Mouse (Mus musculus) MEL (cell line): ENCODE results near the gene Apc2. TPM values are rescaled to one million over a fixed set of nuclear protein-coding genes. Genes with fewer than 3 reads are reported as not detected.

Experiments used
- DNase-seq: peaks from one replicate; pipeline ENCODE4 v3.0.0; 2011; ENCODE audit warnings: low read depth, low spot score
- H3K27ac ChIP-seq: 2 replicates; pipeline ENCODE4 v1.5.1; 2012; ENCODE audit warnings: low read depth, mild to moderate bottlenecking, control low read depth, low read length, moderate library complexity; ENCODE audit not compliant: control insufficient read depth
- H3K27me3 ChIP-seq, 2 experiments: fragments of 150-350 bp in 1 of 2; sonication (generic) in 1 of 2; 2 replicates each; pipeline ENCODE4 v1.6.1; 2012; ENCODE audit warnings: low read length in 2 of 2, mild to moderate bottlenecking in 2 of 2, improper control_type of control experiment in 1 of 2, moderate library complexity in 1 of 2; ENCODE audit not compliant: insufficient read depth in 2 of 2, control insufficient read depth in 1 of 2
- H3K36me3 ChIP-seq, 2 experiments: 2 replicates each; pipeline ENCODE4 v1.6.1; 2012 to 2014; ENCODE audit warnings: low read length in 2 of 2, improper control_type of control experiment in 1 of 2, inconsistent platforms in 1 of 2, mild to moderate bottlenecking in 1 of 2; ENCODE audit not compliant: insufficient read depth in 2 of 2, control insufficient read depth in 1 of 2
- H3K4me1 ChIP-seq, 2 experiments: fragments of 150-350 bp in 1 of 2; sonication (generic) in 1 of 2; 2 replicates each; pipeline ENCODE4 v1.6.1; 2012; ENCODE audit warnings: low read length in 2 of 2, improper control_type of control experiment in 1 of 2, mild to moderate bottlenecking in 1 of 2; ENCODE audit not compliant: insufficient read depth in 2 of 2, control insufficient read depth in 1 of 2
- H3K4me3 ChIP-seq, 2 experiments: fragments of 150-350 bp in 1 of 2; sonication (generic) in 1 of 2; 2 replicates each; pipeline ENCODE4 v1.5.1; 2012; ENCODE audit warnings: low read depth in 2 of 2, low read length in 2 of 2, mild to moderate bottlenecking in 2 of 2, moderate library complexity in 2 of 2, control low read depth in 1 of 2, improper control_type of control experiment in 1 of 2; ENCODE audit not compliant: control insufficient read depth in 1 of 2, insufficient read depth in 1 of 2
- H3K79me2 ChIP-seq: 2 replicates; pipeline ENCODE4 v1.6.1; 2012; ENCODE audit warnings: mild to moderate bottlenecking, low read length, moderate library complexity; ENCODE audit not compliant: control insufficient read depth, poor library complexity, insufficient read depth
- H3K9ac ChIP-seq: 2 replicates; pipeline ENCODE4 v1.6.1; 2012; ENCODE audit warnings: low read depth, mild to moderate bottlenecking, control low read depth, low read length, moderate library complexity; ENCODE audit not compliant: control insufficient read depth, poor library complexity, severe bottlenecking
- H3K9me3 ChIP-seq: fragments of 150-350 bp; sonication (generic); replicated peaks from 2 replicates; pipeline ENCODE4 v1.6.1; 2012; ENCODE audit warnings: mild to moderate bottlenecking, low read length, improper control_type of control experiment, moderate library complexity; ENCODE audit not compliant: insufficient read depth
- BHLHE40 ChIP-seq: IDR thresholded peaks from 2 replicates; pipeline ENCODE4 v1.6.1; 2012; ENCODE audit warnings: low read depth, mild to moderate bottlenecking, inconsistent platforms, low read length, improper control_type of control experiment, borderline replicate concordance
- CHD2 ChIP-seq: IDR thresholded peaks from 2 replicates; pipeline ENCODE4 v1.6.1; 2011; ENCODE audit warnings: low read length, improper control_type of control experiment
- CTCF ChIP-seq, 3 experiments: IDR thresholded peaks in 2 of 3; conservative IDR thresholded peaks in 1 of 3; 2 replicates each; pipeline ENCODE4 v1.5.1; 2011 to 2012; ENCODE audit warnings: low read length in 3 of 3, low read depth in 2 of 3, mild to moderate bottlenecking in 2 of 3, improper control_type of control experiment in 1 of 3, inconsistent platforms in 1 of 3, mixed read lengths in 1 of 3, moderate library complexity in 1 of 3; ENCODE audit not compliant: control insufficient read depth in 1 of 3, insufficient read depth in 1 of 3, poor library complexity in 1 of 3, severe bottlenecking in 1 of 3
- EP300 ChIP-seq, 2 experiments: IDR thresholded peaks; 2 replicates each; pipeline ENCODE4 v1.6.1; 2011; ENCODE audit warnings: improper control_type of control experiment in 2 of 2, low read length in 2 of 2, low read depth in 1 of 2, mild to moderate bottlenecking in 1 of 2
- ETS1 ChIP-seq: IDR thresholded peaks from 2 replicates; pipeline ENCODE4 v1.6.1; 2012; ENCODE audit warnings: low read depth, mild to moderate bottlenecking, inconsistent platforms, low read length, improper control_type of control experiment, moderate library complexity
- GABPA ChIP-seq: IDR thresholded peaks from 2 replicates; pipeline ENCODE4 v1.6.1; 2012; ENCODE audit warnings: low read depth, mild to moderate bottlenecking, inconsistent platforms, low read length, improper control_type of control experiment, moderate library complexity
- GATA1 ChIP-seq: IDR thresholded peaks from 2 replicates; pipeline ENCODE4 v1.6.1; 2011; ENCODE audit warnings: low read depth, low read length, improper control_type of control experiment
- HCFC1 ChIP-seq: IDR thresholded peaks from 2 replicates; pipeline ENCODE4 v1.6.1; 2012; ENCODE audit warnings: low read depth, mild to moderate bottlenecking, inconsistent platforms, low read length, improper control_type of control experiment, moderate library complexity
- KAT2A ChIP-seq: conservative IDR thresholded peaks from 2 replicates; pipeline ENCODE4 v1.6.1; 2012; ENCODE audit warnings: low read depth, low read length, improper control_type of control experiment, inconsistent platforms
- MAZ ChIP-seq: IDR thresholded peaks from 2 replicates; pipeline ENCODE4 v1.6.1; 2012; ENCODE audit warnings: low read depth, mild to moderate bottlenecking, inconsistent platforms, low read length, improper control_type of control experiment
- MEF2A ChIP-seq: IDR thresholded peaks from 2 replicates; pipeline ENCODE4 v1.6.1; 2014; ENCODE audit warnings: low read depth, mild to moderate bottlenecking, inconsistent platforms, low read length, improper control_type of control experiment; ENCODE audit not compliant: poor library complexity, insufficient replicate concordance, severe bottlenecking; ENCODE audit errors: extremely low read depth
- MXI1 ChIP-seq: IDR thresholded peaks from 2 replicates; pipeline ENCODE4 v1.6.1; 2011; ENCODE audit warnings: mild to moderate bottlenecking, low read depth, low read length, improper control_type of control experiment
- MYB ChIP-seq: IDR thresholded peaks from 2 replicates; pipeline ENCODE4 v1.6.1; 2011; ENCODE audit warnings: mild to moderate bottlenecking, low read depth, low read length, improper control_type of control experiment
- MYC ChIP-seq: IDR thresholded peaks from 2 replicates; pipeline ENCODE4 v1.6.1; 2011; ENCODE audit warnings: low read depth, mild to moderate bottlenecking, low read length, improper control_type of control experiment, moderate library complexity
- NELFE ChIP-seq: IDR thresholded peaks from 2 replicates; pipeline ENCODE4 v1.6.1; 2011; ENCODE audit warnings: low read depth, low read length, improper control_type of control experiment
- NRF1 ChIP-seq: IDR thresholded peaks from 2 replicates; pipeline ENCODE4 v1.6.1; 2014; ENCODE audit warnings: low read depth, mild to moderate bottlenecking, inconsistent platforms, low read length, improper control_type of control experiment, moderate library complexity; ENCODE audit not compliant: poor library complexity, insufficient read depth, severe bottlenecking
- POLR2A ChIP-seq, 2 experiments: IDR thresholded peaks; 2 replicates each; pipeline ENCODE4 v1.6.1; 2011 to 2012; ENCODE audit warnings: low read length in 2 of 2, mild to moderate bottlenecking in 2 of 2, control low read depth in 1 of 2, improper control_type of control experiment in 1 of 2, low read depth in 1 of 2, moderate library complexity in 1 of 2; ENCODE audit not compliant: control insufficient read depth in 1 of 2, insufficient read depth in 1 of 2, poor library complexity in 1 of 2
- POLR2AphosphoS2 ChIP-seq: IDR thresholded peaks from 2 replicates; pipeline ENCODE4 v1.6.1; 2011; ENCODE audit warnings: low read length, improper control_type of control experiment
- POLR2AphosphoS5 ChIP-seq: IDR thresholded peaks from 2 replicates; pipeline ENCODE4 v1.6.1; 2012; ENCODE audit warnings: low read depth, borderline replicate concordance, mild to moderate bottlenecking, inconsistent platforms, low read length, moderate library complexity, mixed read lengths
- RCOR1 ChIP-seq: IDR thresholded peaks from 2 replicates; pipeline ENCODE4 v1.6.1; 2012; ENCODE audit warnings: low read depth, mild to moderate bottlenecking, inconsistent platforms, low read length, improper control_type of control experiment
- SIN3A ChIP-seq: IDR thresholded peaks from 2 replicates; pipeline ENCODE4 v1.6.1; 2012; ENCODE audit warnings: low read length, improper control_type of control experiment, inconsistent platforms
- SMC3 ChIP-seq: IDR thresholded peaks from 2 replicates; pipeline ENCODE4 v1.6.1; 2011; ENCODE audit warnings: low read depth, low read length, improper control_type of control experiment
- TAL1 ChIP-seq: IDR thresholded peaks from 2 replicates; pipeline ENCODE4 v1.6.1; 2012; ENCODE audit warnings: mild to moderate bottlenecking, inconsistent platforms, low read length, moderate library complexity, mixed read lengths
- TBP ChIP-seq: IDR thresholded peaks from 2 replicates; pipeline ENCODE4 v1.8.0; 2011; ENCODE audit warnings: low read depth, low read length, improper control_type of control experiment
- USF1 ChIP-seq: IDR thresholded peaks from 2 replicates; pipeline ENCODE4 v1.6.1; 2014; ENCODE audit warnings: low read depth, mild to moderate bottlenecking, inconsistent platforms, low read length, improper control_type of control experiment, moderate library complexity
- USF2 ChIP-seq, 2 experiments: IDR thresholded peaks; 2 replicates each; pipeline ENCODE4 v1.6.1; 2011 to 2012; ENCODE audit warnings: improper control_type of control experiment in 2 of 2, low read length in 2 of 2, borderline replicate concordance in 1 of 2, inconsistent platforms in 1 of 2, low read depth in 1 of 2, mild to moderate bottlenecking in 1 of 2; ENCODE audit not compliant: insufficient read depth in 1 of 2
- ZC3H11A ChIP-seq: IDR thresholded peaks from 2 replicates; pipeline ENCODE4 v1.6.1; 2012; ENCODE audit warnings: low read depth, mild to moderate bottlenecking, inconsistent platforms, low read length, improper control_type of control experiment
- ZMIZ1 ChIP-seq: IDR thresholded peaks from 2 replicates; pipeline ENCODE4 v1.6.1; 2012; ENCODE audit warnings: low read depth, mild to moderate bottlenecking, inconsistent platforms, low read length, improper control_type of control experiment, moderate library complexity
- polyA plus RNA-seq, 2 experiments: library from polyadenylated mRNA; stranded (reverse) in 1 of 2; unstranded in 1 of 2; fragments of >175 nt in 1 of 2; fragments of >200 nt in 1 of 2; gene quantifications; 2 replicates each; pipeline versions ENCODE4 v1.2.1 to v1.2.4; 2012; ENCODE audit warnings: low replicate concordance in 2 of 2, low read depth in 1 of 2; ENCODE audit not compliant: insufficient read length in 2 of 2, insufficient read depth in 1 of 2, missing spikeins in 1 of 2
- total RNA-seq: library from RNA; depleted of rRNA; stranded (reverse); fragments of 300-350 nt; gene quantifications from 2 replicates; pipeline ENCODE4 v1.2.3, GENCODE M21; 2012

Gene Apc2
- total and polyA plus RNA-seq, 3 experiments = 0.58 to 1.2 TPM; not detected in 1

DNA sequence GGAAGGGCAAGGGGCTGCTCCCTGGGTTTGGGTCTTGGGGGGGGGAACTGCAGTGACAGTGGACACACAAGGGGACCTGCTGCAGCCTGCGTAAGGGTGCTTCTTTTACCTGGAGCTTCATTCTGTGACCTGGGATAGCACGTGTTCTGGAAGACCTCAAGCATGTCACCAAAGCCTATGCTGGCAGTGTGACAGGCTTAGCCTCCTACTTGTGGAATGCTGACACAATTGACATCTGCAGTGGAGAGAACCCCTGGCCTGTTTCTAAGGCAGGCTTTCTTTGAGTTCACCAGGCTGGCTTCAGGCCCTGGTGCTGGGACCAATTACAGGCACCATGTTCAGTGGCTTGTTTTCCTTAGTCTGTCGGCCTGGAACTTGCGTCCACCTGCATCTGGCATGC, 1.5 kb upstream of the Apc2 start:
- Histone ChIP-seq H3K4me1 (peaks cover 0 to 23% of the 10 kb centered on the region in 2 experiments; a peak in 2 of 4 replicates), H3K36me3 (peaks cover 6 to 9% of the 10 kb centered on the region in 2 experiments; a peak in 3 of 4 replicates), H3K27me3 (no peaks in the 10 kb centered on the region), H3K79me2 (peaks cover 19% of the 10 kb centered on the region), H3K9me3 (no peaks in the 10 kb centered on the region), H3K9ac (peak overlapping the region; percentile 98), H3K4me3 (peak overlapping the region in 1 of 2 experiments; percentile 95; a peak in 3 of 4 replicates), H3K27ac (0 out of 2 replicates have a peak overlapping the region, but pooled peaks have one; percentile 17)
- DNase-seq = peak; percentile 60
- TF ChIP-seq ETS1 (no peak), EP300 (IDR thresholded peaks at IDR 0.05; ENCODE audit: low read depth in 1 of 2, low read length in 2 of 2) (no peak), GATA1 (no peak), BHLHE40 (no peak), GABPA (no peak), MAZ (no peak), TAL1 (no peak), MXI1 (no peak), ZC3H11A (no peak), USF1 (no peak), USF2 (IDR thresholded peaks at IDR 0.05; ENCODE audit: borderline replicate concordance in 1 of 2, insufficient read depth in 1 of 2, low read depth in 1 of 2, low read length in 2 of 2) (no peak), HCFC1 (no peak), NELFE (no peak), NRF1 (no peak), POLR2A (IDR thresholded peaks at IDR 0.05; ENCODE audit: control insufficient read depth in 1 of 2, insufficient read depth in 1 of 2, low read depth in 1 of 2, low read length in 2 of 2, poor library complexity in 1 of 2) (no peak), CHD2 (no peak)
- TF ChIP-seq, all 39 proteins: peak for 0

DNA sequence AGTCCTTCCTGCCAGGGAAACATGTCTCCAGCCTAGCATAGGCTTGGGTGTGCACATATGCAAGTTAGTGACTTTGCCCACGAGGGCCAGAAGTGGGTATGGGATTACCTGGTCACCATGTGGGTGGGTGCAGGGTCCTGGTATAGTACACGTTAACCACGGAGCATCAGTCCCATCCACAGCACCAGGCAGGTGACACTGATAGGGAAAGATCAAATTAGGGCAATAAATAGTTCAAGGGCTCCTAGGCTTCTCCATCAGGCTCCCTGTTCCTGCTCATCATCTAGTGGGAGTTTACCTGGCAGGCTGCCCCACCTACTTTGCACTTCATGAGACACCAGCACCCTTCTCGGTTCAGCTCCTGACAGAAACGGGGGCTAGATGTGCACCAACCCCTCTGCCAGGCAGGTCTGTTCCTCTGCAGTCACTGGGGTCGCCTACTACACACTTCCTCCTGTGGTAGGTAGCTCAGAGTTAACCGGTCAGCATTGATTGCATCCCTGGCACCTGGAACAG, 931 bp upstream of the Apc2 start:
- peak overlapping the region; percentile 98 for H3K9ac ChIP-seq
- H3K27ac ChIP-seq = no peak overlapping the region
- TF ChIP-seq RCOR1 (no peak), POLR2AphosphoS2 (peak; percentile 96), NRF1 (no peak), MYB (peak; percentile 26; the same call in 1 of the 2 replicates), MYC (no peak), MXI1 (peak; percentile 53), MEF2A (0 out of 2 replicates have a peak, but pooled peaks have one; percentile 27), SIN3A (peak; percentile 25; the same call in 1 of the 2 replicates), POLR2AphosphoS5 (peak; percentile 89; the same call in 1 of the 2 replicates), CTCF (IDR thresholded peaks at IDR 0.05 in 2 of 3, conservative IDR thresholded peaks at IDR 0.05 in 1 of 3; ENCODE audit: control insufficient read depth in 1 of 3, insufficient read depth in 1 of 3, low read depth in 2 of 3, low read length in 3 of 3, poor library complexity in 1 of 3, severe bottlenecking in 1 of 3) (no peak), CHD2 (peak; percentile 51; the same call in 1 of the 2 replicates), USF1 (no peak), GABPA (no peak), BHLHE40 (0 out of 2 replicates have a peak, but pooled peaks have one; percentile 16), ZMIZ1 (peak; percentile 91), NELFE (peak; percentile 42; the same call in 1 of the 2 replicates), KAT2A (no peak), HCFC1 (no peak), SMC3 (peak; percentile 6; the same call in 1 of the 2 replicates), POLR2A (IDR thresholded peaks at IDR 0.05; ENCODE audit: control insufficient read depth in 1 of 2, insufficient read depth in 1 of 2, low read depth in 1 of 2, low read length in 2 of 2, poor library complexity in 1 of 2) (peak in 1 of 2 experiments; percentile 66; a peak in 3 of 4 replicates), TBP (0 out of 2 replicates have a peak, but pooled peaks have one; percentile 10)
- TF ChIP-seq, all 39 proteins: peak for 13
- peaks cover 0 to 23% of the 10 kb centered on the region in 2 experiments; a peak in 2 of 4 replicates for H3K4me1 ChIP-seq
- 0 out of 4 replicates have a peak overlapping the region, but pooled peaks of 1 of the 2 experiments have one; percentile 95 for H3K4me3 ChIP-seq
- H3K36me3 ChIP-seq = peaks cover 6 to 9% of the 10 kb centered on the region in 2 experiments; a peak in 3 of 4 replicates
- peaks cover 19% of the 10 kb centered on the region for H3K79me2 ChIP-seq
- peak; percentile 74 for DNase-seq
- no peaks in the 10 kb centered on the region for H3K27me3 ChIP-seq
- no peaks in the 10 kb centered on the region for H3K9me3 ChIP-seq
